Mouse (Mus musculus): ENCODE results near the gene Abcc6.

Abcc6 gene

DNA sequence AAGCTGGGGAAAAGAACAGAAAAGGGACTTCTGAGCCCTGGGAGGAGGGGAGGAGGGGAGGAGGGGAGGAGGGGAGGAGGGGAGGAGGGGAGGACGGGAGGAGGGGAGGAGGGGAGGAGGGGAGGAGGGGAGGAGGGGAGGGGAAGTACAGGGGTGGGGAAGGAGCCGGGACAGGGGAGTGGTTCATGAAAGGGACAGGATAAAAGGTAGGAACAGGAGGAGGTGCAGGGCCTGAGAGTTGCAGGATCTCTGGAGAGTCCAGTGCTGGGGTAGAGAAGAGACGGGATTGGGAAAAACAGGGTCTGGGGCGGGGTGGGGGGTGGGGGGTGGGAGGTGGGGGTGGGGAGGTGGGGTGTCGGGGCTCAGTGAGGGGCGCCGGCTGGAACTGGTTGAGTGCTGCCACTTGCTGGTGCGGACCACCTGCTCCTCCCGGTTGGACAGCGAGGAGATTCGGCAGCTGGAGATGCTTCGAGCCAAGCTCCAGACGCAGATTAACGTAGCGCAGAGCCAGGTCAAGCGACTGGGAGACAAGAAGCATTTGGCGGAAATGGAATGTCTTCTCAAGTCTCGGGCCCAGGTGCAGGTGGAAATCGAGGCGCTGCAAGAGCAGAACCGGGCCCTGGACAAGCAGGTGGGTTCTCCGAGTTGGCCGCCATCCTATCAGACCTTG lies 101.3 kb downstream of the Abcc6 start:
- DNase-seq, result no peak

DNA sequence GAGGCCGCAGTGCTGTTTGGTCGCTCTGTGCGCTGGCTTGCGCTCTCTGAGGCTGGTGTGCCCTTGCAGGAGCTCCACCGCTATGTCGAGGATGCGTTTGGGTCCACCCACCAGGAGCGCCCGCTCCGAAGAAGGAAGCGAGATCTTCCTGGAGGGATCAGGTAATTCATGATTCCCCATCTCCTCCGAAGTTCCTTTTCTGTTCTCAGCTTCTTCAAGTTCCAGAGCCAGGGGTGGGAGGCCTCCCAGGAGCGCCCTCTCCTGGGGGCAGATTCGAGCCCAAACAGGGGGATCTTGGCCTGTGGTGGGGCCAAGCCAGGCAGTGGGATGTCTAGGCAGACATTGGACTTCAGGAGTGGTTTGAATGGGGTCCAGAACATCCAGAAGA lies 105.7 kb downstream of the Abcc6 start:
- DNase-seq, result peak; percentile 52 to 55

DNA sequence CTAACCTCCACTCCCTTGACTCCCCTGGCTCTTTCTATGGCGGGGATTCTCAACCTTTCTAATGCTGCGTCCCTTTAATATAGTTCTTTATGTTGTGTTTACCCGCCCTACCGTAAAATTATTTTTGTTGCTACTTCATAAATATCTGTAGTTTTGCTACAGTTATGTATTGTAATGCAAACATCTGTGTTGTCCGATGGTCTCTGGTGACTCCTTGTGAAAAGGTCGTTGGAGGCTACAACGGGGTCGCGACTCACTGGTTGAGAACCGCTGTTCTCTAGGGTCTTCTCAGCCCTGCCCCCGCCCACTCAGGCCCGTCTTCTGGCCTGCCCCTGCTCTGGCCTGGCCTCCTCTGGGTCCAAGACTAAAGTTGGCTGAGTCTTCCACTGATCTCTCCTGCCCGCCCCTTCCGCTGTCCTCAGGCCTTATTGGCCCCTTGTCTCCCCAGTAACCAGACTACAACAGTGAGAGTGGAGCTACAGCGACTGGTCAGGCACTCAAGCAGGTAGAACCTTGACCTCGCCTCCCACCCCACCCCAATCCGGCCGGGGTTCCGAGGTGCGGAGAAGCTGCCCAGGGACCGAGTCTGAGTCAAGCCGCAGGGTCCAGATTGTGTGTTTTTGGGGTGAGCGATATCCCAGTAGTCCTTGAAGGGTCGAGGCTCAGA lies 106.2 kb downstream of the Abcc6 start, which contains the start of gene Ccdc114:
Gene Ccdc114 (plus strand): TSS at position 311 of the 667 bp plus-strand sequence.
- DNase-seq, result peak; percentile 80 to 88

DNA sequence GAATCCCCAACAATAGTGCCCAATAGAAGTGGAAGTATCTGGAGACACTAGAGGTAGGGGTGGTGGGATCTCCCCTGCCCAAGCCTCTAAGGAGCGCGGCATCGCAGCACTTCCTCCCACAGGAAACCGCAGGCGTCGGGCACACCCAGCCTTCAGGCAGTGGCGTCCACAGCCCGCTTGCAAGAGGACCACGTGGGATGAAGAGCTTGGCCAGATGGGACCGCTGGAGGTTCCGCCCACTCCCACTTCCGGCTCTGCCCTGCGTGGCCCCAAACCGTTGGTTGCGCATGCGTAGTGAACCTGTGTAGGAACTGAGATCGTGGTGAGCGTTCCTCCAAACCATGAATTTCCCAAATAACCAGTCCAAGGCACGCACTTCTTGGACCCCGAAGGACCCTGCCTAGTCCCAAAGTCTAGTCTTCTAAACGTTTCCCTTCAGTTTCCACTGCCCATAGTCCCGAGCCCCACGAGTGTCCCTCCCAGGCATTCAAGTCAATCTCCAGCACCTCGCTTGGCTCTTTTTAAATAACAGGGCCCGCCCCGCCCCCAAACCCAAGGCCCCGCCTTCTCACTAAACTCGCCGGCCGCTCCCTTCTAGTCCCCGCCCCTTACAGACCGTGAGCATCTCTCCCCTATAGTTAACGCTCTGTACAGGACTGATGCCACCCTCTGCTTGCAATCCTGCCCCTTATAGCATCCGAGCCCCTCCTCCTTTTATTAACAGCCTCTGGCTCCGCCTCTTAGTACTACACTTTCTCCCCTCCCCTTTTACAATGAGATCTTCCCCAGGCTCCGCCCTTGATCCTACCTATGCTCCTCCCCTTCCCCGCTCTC lies 107.0 kb downstream of the Abcc6 start:
- DNase-seq, result peak; percentile 96 to 98

DNA sequence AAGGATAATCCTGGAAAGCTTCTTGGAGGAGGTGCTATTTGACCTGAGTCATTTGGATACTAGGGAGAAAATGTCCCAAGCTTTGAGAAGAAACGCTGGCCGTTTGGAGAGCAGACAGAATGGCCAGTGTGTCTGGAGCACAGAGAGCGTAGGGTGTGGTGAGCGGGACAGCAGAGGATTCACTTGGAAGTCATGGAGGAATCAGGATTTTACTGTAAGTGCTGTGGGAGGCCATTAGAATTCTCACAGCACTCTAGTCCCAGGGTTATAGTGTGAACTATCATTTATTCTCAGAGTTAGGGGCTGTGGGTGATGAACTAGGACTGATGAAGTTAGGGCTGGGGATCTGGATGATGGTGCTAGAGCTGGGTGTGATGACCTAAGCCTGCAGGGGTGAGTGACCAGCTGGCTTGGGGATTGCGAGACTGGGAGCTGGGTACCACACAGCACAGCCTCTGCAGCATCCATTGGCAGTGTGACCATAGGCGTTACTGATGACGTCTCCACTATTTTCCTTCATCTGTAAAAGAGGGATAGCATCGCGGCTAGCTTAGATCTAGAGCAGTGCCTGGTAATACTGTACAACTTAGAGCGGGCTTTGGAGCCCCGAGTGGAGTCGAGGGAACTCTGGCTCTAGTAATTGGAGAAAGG lies 108.0 kb downstream of the Abcc6 start:
- DNase-seq, result no peak

DNA sequence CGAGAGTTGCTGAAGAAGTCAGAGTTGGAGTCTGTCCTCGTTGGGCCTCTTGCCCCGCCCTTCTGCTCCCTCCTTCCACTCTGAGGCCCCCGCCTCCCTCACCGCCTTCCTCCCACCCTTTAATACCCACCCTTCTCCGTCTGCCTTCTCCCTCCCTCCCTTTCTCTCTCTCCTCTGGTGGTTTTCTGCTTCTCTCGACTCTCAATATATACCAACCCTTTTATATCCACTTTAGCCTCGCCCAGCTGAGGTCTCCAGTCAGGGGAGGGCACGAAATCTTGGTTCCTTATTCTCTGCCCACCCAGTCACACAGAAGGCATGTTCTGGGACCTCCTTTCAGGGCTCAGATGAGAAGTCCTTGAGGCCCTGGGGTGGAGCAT lies 108.9 kb downstream of the Abcc6 start, which contains the start of gene Emp3:
Gene Emp3 (minus strand): TSS at position 163 of the 380 bp plus-strand sequence.
- peak; percentile 74 to 83 for DNase-seq

DNA sequence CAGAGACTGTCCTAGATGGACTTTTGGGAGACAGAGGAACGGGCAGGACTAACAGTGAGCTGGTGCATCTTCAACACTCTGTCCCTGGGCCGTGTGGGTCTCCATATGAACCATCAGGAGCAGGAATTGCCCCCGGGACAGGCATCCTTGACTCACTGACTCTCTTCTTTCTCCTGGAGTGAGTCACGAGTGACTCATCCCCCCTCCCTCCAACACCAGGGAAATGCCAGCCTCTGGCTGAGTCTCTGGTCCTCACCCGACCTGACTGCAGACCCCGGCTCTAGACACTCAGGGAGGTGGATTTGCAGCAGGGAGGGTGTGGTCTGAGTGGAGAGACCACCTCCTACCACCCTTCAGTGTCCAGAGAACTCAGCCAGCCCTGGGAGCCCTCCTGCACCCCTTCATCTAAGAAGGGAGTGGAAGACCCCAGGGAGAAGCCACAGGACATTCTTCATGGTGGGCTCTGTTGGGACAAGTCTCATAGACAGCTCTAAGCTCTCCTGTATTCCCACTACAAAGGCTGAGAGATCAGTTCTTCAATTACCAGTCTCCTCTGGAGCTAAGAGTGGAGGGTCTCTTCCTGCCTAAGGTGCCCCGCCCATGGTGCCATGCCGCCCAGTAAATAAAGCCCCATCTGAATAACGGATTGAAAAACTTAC lies 109.4 kb downstream of the Abcc6 start:
- peak; percentile 43 to 44 for DNase-seq

DNA sequence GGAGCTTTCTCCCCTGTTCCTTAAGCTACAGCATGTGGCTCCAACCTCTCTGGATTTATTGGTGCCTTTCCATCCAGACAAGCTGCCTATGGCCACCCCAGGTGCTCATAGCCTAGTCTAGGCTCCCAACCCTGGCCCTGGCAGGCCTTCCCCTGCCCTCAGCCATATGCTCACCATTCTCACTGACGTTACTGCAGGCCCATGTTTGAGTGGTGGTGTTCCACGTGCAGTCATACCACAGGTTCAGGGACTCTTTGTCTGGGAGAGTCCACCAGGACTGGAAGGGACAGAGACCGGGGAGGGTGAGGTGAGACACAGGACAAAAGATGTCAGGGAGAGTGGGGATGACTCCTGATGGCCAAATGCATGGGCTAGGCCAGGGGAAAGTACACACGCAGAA lies 110.3 kb downstream of the Abcc6 start:
- DNase-seq, result no peak

DNA sequence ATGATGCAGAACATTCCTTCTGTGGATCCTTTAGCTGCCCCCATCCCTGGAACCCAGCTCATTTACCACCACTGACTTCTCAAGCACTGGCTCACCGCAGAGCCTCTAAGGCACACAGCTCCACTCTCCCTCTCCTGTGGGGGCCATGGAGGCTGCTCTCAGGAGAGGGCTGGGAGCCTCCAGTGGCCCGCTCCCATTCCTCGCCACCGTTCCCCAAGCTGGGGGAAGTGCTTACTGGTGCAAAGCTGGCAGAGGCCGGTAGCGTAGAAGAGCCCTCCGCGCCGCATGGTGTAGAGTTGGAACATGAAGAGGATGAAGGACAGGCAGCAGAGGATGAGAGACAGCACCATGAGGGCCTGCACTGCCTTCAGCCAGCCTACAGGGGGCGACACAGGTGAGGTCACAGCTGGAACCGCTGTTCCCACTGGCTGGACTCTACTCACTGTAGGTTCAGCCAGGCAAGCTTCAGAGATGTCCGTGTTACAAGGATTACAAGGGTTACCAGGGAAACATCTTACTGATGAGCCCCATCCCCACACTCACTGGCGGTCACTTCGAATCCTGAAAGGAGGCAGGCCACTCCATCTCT lies 110.9 kb downstream of the Abcc6 start:
- peak in 1 of 2 experiments; percentile 45 for DNase-seq

DNA sequence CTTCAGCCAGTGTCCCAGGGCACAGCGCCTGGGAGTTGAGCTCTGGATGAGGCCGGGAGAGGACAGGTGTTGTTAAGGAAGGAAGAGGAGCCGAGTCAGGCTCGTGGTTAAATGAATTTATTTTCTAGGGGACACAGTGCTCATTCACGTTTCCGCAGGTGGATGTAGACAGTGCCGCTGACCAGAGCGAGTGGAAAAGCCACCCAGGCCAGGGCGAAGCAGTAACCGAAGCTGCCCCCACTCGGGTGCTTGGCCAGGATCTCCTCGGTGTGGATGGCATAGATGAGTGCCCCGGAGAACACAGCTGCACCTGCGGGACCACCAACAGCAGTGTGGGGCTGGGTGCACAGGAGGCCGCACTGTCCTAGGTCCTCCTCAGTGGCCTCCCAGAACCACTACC lies 112.2 kb downstream of the Abcc6 start:
- DNase-seq, result no peak

Measured in lung, postnatal 4 days (tissue).